Mouse (Mus musculus) urinary bladder, postnatal 25 days (tissue): ENCODE data around the gene Dnajc19.
"Not testable (repeated sequence)": the region's sequence is repeated elsewhere in the genome, so short reads cannot be mapped to it uniquely, and the experiment has no call there.

Experiments used
- DNase-seq: peaks from one replicate; pipeline ENCODE4 v3.0.0; 2022; ENCODE audit warnings: low spot score

The Dnajc19 gene

DNA sequence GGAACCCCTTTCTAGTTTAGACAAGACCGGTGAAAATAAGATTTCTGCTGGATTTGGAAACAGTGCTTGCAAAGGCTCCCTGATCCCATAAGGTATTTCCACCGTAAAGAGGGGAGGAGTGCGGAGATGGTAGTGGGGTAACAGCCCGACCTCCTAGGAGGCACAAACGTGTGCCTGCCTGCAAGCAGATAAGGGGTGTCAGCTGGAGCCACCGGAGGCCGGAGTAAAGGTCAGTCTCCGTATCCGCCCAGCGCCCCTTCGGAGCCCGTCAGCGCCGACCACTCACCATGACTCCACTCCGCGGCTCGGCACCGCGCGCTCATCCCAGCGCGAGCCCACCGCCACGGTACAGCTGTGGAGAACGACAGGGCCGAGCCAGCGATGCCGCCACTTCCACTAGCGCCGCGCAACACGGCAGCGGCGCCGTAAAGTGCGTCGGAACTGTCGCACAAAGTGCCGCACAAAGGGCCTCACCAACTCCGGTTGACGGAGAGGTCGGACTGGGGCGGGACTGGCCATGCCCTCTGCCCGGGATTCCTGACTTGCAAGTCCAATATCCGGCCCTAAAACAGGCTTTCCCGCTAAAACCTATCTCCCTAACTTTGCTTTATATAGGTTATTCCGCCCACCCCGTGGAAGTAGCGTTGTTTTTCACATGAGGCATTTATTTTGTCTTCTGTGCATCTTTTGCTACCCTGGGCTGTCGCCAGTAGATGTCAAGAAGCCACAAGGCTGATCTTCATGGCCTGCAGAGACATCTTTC is at the start of gene Dnajc19:
TSS of gene Dnajc19 (minus strand) at position 422 of the 763 bp plus-strand sequence.
- peak; percentile 85 for DNase-seq

DNA sequence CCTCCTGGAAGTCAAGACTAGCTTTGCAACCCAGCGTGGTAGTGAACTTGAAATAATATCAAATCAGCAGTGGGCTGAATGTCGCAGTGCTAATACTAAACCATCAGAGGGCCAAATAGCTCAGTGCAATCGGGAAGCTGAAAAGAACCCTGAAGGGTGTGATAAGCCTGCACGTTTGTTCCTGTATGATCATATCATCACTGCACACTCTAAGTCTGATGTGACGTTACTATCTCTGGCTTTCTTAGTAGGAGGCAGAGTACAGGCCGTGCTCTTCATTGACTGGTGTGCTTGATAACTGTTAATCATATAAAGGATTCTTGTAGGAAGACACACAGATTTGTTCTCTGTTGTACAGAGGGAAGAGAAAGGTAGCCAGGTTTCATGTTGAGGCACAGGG is 48.8 kb upstream of the Dnajc19 start:
- no peak for DNase-seq

DNA sequence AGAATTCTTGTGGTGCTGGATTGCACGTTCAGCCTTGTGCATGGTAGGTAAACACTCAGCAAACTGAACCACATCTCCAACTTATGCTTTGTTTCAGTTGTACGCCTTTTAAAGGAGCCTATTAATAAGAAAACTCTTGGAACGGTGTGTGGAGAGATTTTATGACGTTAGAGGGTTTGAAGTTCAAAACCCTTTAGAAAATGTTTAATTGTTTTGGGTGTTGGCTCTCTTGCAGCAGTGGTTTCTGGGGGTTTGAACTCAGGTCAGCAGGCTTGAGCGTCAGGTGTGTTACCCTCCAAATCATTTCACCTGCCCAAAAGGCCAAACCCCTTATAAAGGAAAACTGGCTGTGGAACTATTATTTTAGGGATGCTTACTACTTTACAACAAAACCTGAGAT is 40.2 kb upstream of the Dnajc19 start:
- no peak for DNase-seq

DNA sequence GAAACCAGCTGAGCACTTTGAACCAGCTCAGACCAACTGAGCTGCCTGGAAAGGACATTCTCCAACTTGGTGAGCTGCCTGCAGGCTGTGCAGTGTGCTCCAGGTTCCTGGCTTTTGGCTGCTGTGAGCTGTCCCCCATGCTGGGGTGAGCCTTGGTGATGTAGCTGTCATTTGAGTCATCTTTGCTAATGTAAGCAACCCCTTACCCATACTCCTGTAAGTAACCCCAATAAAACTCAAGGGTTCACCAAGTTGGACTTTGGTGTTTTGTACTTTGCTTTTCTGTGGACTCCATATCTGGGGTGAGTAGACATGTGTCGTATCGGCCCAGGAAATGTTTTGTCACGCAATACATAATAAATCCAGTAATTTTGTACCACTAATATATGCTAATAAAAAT is 39.7 kb upstream of the Dnajc19 start:
- DNase-seq = no peak

DNA sequence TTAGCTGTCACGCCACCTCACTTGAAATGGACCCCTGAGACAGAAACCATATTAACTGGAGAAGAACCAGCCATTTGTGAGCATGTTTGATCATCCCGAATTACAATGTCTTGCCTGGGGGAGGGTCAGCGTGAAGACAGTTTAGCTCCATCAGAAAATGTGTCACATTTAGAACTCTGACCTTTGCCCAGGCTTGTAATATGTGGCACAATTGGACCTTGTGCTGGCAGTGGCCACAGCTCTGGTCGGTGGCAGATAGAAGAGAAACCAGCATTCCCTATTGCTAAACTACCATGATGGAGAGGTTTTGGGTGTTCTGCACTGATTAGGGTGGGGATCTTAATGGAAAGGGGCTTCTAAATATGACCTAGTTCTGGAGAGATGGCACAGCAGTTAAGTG is 38.7 kb upstream of the Dnajc19 start:
- DNase-seq = no peak

DNA sequence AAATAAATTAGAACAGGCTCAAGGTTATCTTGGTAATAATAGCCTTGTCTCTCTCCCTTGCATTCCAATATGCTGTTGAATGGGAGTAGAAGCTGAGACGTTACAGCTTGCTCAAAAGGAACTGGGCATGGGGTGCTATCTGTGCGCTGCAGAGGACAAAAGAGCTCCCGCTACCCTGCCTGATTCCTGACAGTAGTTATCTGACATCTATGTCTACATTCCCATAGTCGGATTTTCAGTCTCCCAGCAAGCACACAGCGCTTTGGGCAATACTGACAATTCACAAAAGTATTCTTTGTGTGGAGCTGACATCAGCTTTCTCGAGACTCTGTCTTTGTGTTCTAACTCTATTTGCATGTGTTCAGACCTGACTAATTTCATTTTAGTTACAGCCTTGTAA is 34.7 kb upstream of the Dnajc19 start:
- DNase-seq = no peak

DNA sequence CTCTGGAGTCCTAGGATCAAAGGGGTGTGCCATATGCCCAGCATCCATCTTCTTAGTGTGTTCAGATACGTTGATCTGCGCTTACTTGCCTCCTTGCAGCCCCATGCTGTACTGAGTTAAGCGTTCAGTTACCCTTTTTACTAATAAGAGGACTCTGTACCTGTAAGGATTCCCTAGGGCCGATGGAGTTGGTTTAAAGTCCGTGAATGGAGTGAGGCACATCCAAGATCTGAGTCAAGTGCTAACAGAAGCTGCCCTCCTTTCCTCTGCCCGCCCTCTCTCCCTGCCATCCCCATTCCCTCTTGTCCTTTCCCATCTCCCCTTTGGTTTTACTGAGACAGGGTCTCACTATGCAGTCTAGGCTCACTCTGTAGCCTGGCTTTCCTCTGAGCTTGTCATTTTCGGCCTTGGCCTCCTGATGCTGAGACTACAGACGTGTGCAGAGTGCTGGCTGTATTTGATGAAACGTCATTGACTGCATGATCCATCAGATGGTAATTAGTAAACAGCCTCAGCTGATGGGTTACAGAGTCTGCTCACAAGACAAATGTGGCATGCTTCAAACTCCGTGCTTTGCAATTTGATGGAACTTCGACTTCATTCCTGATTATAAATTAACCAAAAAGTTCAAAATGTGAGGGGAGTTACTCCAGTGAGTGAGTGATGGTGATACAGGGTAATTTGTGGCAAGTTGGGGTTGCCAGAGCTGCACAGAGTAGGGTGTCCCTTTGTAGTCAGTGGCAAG is 31.0 kb upstream of the Dnajc19 start:
- no peak for DNase-seq

DNA sequence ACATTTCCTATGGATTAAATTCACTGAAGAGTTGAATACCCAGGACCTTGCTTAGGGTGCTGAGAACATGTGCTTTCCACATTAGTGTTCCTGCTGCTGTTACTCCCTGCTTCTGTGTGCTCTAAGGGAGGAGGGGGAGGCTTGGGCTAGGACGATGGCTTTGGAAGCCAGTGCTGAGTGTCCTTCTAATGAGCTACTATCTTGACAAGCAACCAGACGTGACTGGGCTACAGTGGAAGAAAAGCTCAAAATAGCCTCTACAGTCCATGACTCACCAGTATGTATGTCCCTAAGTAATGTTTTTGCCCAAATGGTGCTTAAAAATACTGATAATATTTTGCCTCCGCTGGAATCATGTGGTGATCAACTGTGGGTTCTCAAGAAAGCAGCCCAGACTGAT is 26.5 kb upstream of the Dnajc19 start:
- DNase-seq = no peak

DNA sequence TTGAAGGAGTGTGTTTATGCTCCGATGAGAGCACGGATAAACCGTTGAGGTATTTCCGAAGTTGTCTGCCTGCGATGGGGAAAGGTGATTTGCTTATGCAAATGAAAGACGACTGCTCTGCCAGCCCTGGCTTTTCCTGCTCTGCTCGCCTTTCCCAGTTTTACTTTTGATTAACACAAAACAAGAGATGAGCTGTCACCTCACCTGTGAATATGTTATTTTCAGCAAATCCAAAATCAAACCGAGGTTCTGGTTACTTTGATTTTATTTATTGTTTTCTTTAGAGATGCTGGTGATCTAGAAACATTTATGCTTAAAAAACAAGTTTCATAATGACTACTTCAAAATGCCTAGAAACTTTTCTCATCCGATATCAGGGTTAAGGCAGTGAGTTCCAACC is 25.3 kb upstream of the Dnajc19 start:
- DNase-seq = no peak

DNA sequence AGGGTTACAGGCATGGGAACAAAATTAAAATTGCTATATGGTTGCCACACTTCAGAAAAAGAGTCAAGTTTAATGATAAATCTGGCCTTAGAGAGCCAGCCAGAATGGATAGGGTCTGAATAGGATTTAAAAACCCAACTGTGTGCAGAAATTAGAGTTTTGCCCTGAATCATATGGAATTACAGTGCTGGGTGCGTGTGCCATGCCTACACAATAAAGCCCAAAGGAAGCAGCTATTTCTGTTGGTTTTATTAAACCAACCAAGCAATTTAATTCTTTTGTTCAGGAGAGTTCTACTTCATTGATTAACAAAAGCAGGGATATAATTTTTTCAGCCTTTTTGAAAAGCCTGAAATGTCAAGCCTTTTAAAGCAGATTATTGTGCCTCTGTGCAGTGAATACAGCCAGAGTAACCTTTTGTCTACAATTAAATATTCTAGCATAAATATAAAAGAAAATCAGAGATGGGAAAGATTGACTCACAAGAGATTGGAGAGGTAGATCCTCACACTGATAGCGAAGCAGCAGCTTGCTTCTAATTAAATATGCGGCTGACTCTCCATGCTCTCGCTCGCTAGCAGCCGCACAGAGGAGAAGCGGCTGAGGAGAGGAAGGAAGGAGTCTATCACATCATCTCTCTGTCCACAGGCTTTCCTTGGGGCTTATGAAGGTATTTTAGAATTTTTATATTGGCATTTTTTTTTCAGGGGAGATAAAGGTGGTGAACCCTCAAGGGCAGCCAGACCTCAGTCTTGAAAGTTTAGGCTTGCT is 23.0 kb upstream of the Dnajc19 start:
- DNase-seq = no peak

DNA sequence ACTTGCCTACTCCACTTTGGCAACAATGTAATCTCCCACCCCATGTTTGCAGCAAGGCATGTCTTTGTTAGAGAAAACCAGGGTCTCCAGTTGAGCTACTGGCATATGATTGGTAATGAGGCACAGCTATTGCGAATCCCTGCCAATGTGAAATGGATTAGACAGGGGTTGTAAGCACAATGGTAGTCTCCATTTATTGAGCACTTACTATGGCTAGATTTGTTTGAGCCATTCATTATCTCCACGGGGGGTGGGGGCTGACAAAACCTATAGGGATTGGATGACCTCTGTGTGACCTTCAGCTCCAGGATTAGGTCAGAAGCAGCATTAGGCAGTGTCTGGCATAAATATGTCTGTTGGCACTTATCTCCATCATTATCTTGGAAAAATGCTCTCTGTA is 21.8 kb upstream of the Dnajc19 start:
- DNase-seq = no peak

DNA sequence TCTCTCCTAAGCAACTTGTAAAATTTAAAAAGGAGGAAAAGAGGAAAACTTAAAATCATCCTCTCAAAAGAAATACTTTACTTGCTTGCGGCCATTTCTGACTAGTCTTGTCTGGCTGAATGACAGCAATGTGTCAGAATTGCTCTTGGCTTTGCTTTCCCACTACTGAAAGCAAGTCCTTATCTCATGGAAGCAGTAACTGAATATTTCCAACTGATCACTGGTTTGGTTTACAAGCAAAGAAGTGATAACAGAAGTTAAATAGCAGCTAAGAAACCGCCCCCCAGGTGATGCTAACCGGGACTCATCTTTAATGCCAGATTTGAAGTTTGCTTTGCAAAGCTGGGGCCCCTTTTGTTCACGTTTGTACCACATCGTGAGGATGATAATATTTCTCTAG is 2.5 kb upstream of the Dnajc19 start:
- DNase-seq = no peak

DNA sequence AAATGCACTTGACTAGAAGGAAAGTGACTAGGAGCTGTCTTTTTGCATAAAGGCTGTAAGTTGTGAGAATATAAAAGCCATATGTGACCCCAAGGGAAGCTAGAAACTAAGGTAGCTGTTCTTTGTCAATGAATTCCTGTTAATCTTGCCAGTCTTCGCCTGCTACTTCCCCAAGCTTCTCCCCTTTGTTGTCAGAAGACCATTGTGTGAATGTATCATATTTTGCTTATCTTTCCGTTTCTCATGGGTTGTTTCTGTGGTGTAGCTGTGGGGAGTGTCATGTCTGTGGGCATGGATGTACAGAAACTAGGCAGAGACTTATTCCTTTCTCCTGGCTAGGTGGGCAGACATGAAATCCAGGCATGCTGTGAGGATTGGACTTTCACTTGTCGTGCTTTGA is 808 bp upstream of the Dnajc19 start:
- DNase-seq = no peak

DNA sequence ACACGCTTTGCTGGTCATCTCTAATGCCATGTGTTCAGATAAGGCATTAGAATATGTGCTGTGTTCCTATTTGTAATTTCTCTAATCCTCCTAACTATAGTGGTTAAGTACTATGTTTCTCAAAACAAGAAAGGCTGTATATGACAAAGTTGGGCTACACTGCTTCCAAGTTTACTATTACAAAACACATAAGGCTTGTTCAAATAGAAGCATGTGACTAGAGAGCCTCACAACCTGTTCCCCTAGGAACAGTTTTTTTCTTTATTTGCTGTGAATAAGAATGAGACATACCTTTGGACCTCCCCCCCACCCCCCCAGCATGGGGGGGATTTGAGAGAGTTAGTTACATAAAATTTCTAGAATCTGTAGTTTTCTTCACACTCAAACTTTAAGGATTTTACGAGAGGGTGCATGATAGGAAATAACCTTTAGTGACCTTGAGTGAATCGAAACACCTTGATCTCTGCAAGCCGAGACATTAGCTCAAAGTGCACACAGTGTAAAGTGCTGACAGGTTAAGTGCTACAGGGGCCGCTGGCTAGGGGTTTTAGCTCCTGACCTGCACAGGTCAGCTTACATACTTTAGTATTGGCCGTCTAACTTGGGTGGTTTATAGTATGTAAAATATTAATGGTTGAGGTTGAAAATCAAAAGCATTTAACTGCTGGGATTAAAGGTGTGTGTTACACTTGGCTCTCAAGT is 4.9 kb downstream of the Dnajc19 start:
- DNase-seq = no peak

DNA sequence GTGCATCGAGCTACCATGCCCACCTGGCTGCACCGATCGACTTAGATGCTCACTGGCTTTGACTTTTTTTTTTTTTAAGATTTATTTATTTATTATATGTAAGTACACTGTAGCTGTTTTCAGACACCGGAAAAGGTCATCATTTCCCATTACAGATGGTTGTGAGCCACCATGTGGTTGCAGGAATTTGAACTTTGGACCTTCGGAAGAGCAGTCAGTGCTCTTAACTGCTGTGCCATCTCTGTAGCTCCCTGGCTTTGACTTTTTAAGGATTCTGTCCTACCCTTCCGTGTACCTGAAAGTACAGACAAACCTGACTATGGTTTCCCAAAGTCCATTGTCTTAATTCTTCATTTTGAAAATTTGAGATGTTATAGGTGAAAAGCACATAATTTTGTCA is 8.4 kb downstream of the Dnajc19 start:
- DNase-seq = no peak

DNA sequence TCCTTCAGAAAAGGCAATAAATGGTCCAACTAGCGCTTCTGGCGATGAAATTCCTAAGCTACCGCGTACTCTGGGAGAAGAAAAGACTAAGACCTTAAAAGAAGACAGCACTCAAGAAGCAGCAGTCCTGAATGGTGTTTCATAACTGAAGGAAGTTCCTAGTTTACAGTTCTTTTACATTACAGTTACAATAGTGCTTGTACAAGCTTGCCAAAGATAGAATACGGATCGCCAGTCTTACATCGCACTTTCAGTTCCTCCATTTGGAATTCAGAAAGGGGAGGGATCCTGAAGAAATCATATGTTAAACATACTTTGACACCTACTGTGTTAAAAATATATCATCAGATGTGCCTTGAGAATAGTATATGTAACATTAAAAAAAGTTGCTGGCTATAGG is 12.2 kb downstream of the Dnajc19 start:
- DNase-seq = not testable (repeated sequence)

DNA sequence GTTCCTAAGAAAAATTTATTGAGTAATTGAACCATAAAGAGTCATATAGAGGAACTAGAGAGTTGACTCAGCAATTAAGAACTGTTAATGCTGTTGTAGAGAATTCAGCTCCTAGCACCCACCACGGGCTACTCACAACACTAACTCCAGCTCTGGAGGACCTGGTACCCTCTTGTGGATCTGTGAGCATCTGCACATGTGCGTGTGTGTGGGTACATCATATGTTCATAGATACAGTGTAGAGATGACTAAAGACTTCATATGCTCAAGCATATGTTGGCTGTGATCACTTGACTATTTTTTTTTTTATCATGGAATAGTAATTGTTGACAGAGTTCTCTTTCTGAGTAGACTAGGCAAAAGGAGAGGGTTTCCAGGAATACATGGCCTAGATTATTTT is 18.8 kb downstream of the Dnajc19 start:
- no peak for DNase-seq

DNA sequence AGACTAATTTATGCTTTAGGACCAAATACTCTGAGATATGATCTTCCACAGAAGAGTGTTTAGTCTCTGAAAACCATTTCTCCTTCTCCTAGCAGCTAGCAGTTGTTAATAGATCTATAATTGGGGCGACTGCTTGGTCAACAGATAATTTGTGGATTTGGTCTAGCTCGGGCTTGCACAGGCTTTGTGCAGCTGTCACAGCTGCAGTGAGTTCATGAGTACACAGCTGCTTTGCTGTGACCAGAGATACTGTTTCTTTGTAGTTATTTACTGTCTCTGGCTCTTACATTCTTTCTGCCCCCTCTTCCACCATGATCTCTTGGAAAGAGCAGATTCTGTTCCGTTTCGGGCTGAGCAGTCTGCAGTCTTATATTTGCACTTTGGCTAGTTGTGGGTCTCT is 39.1 kb downstream of the Dnajc19 start:
- DNase-seq = no peak

DNA sequence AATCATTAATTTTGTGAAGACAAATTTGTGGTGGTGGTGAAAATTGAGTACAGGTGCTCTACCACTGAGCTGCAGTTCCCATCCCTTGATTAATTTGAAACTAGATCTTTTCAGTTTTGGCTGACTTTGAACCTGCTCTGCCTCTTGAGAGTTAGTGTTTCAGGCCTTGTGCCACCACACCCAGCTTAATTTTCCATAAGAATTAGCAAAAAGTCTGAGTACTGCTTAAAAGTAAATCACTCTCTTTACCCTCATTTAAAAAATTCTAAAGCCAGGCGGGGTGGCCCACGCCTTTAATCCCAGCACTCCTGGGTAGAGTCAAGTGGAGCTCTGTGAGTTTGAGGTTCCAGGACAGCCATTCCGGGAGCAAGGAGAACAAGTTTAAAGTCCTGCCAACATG is 45.4 kb downstream of the Dnajc19 start:
- no peak for DNase-seq

DNA sequence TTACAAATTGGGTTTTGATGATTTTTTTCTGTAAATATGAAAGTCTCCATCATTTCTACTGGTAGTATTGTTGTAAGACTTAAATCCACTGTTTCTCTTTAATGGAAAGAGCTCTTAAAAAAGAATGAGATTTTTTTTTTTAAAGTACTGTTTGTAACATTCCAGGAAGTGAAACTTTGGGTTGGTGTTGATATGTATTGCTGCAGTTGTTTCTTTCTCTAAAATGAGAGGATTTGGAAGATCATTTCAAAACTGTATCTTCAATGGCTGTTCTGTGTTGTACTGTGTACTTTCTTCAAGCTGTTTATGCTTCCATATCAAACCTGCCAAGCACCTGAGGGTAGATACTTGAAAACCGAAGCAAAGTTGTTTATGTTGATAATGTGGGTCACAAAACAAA is 46.3 kb downstream of the Dnajc19 start:
- no peak for DNase-seq

DNA sequence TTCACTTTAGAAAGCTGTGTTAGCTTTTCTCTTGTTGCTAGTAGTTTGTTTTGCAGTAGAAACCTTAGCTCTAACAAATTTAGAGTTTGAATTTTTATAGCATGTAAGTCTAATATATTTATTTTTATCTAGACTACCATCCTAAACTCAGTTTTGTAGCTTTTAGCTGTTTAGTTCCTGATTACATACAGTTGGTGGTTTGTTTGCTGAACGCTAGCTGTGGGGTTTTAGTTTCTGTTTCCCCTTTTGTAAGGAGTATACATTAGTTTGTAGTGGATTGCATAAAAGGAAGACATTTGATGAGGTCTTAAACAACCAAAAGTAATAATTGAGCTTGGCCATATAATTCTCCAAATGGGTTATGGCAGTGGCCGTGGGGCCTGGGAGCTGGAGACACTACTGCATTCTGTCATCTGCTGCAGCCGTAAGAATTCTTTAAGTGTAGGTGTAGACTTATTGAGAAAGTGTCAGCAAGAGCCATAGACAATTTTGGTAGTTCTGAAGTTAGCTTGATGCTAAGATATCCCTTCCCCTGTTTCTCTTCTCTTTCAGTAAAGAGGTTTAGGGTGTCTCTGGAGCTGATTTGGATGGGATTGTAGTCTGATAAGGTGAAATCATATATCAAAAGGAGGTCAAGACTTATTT is 47.3 kb downstream of the Dnajc19 start:
- DNase-seq = no peak

DNA sequence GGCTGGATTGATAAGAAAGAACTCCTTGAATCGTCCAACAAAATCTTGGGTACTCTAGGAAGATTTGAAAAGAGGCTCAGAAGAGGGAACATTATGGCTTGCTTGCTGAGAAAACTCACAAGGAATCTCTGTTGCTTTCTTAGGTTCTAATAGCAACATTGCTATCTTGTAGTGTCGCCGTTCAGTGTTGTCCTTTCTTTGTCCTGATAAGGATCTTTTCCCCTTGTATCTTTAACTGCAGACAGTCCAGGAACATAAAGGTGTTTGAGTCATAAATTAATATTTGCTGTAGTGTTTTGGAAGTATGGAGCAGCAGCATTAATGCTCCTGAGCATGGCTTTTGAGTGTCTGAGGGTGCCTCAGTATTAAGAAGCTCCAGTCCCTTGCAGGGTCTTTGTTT is 50.5 kb downstream of the Dnajc19 start:
- no peak for DNase-seq
